Mouse (Mus musculus): ENCODE results near the gene D930020B18Rik. TPM values are rescaled to one million over a fixed set of nuclear protein-coding genes. Genes with fewer than 3 reads are reported as not detected.

Gene D930020B18Rik
- polyA plus RNA-seq, 1 experiment from 2014 or later = 0.27 TPM

GRCm38 (mm10) chr10:121634159-121634558 is 7.2 kb upstream of the D930020B18Rik start:
- no peak for ATAC-seq (ENCODE audit: low FRiP score, low TSS enrichment)

GRCm38 (mm10) chr10:121636276-121636675 is 5.1 kb upstream of the D930020B18Rik start:
- H3K9ac ChIP-seq (replicated peaks; ENCODE audit: low read length) = no peak overlapping the region
- ATAC-seq (ENCODE audit: low FRiP score, low TSS enrichment) = no peak
- H3K4me1 ChIP-seq (ENCODE audit: insufficient read depth, low read length) = 0 out of 2 replicates have a peak, but pooled peaks cover 6% of the 10 kb centered on the region
- H3K27me3 ChIP-seq (ENCODE audit: insufficient read depth, low read length) = peaks cover 6% of the 10 kb centered on the region
- no peak overlapping the region for H3K27ac ChIP-seq (ENCODE audit: low read length)
- H3K36me3 ChIP-seq (ENCODE audit: insufficient read depth, low read length) = no peaks in the 10 kb centered on the region
- no peaks in the 10 kb centered on the region for H3K9me3 ChIP-seq (ENCODE audit: low read length)
- WGBS = 88% methylated on average over 6 of the region's 6 CpGs
- H3K4me3 ChIP-seq (ENCODE audit: low read length) = no peak overlapping the region
- no peak overlapping the region for H3K4me2 ChIP-seq (replicated peaks; ENCODE audit: low read depth, low read length)

More at GRCm38 (mm10) chr10:121634159-121634558, 7.2 kb upstream of the D930020B18Rik start:
- Histone ChIP-seq H3K36me3 (ENCODE audit: insufficient read depth, low read length) (no peaks in the 10 kb centered on the region), H3K9me3 (ENCODE audit: low read length) (no peaks in the 10 kb centered on the region), H3K4me2 (replicated peaks; ENCODE audit: low read depth, low read length) (no peak overlapping the region), H3K27ac (ENCODE audit: low read length) (no peak overlapping the region), H3K4me3 (ENCODE audit: low read length) (no peak overlapping the region), H3K27me3 (ENCODE audit: insufficient read depth, low read length) (no peaks in the 10 kb centered on the region), H3K9ac (replicated peaks; ENCODE audit: low read length) (no peak overlapping the region), H3K4me1 (ENCODE audit: insufficient read depth, low read length) (no peaks in the 10 kb centered on the region)
- 61% methylated on average over 1 of the region's 1 CpGs for WGBS

- Histone ChIP-seq H3K4me3 (ENCODE audit: low read length) (no peak overlapping the region), H3K9ac (replicated peaks; ENCODE audit: low read length) (no peak overlapping the region), H3K27ac (ENCODE audit: low read length) (no peak overlapping the region), H3K36me3 (ENCODE audit: insufficient read depth, low read length) (no peaks in the 10 kb centered on the region), H3K4me2 (replicated peaks; ENCODE audit: low read depth, low read length) (no peak overlapping the region), H3K9me3 (ENCODE audit: low read length) (no peaks in the 10 kb centered on the region), H3K27me3 (ENCODE audit: insufficient read depth, low read length) (peaks cover 25% of the 10 kb centered on the region), H3K4me1 (ENCODE audit: insufficient read depth, low read length) (peaks cover 14% of the 10 kb centered on the region)
- ATAC-seq (ENCODE audit: low FRiP score, low TSS enrichment) = no peak
- 83% methylated on average over 5 of the region's 5 CpGs for WGBS
Observed at GRCm38 (mm10) chr10:121639573-121639972, 1.8 kb upstream of the D930020B18Rik start.

- Histone ChIP-seq H3K4me3 (ENCODE audit: low read length) (no peak overlapping the region), H3K36me3 (ENCODE audit: insufficient read depth, low read length) (no peaks in the 10 kb centered on the region), H3K9me3 (ENCODE audit: low read length) (no peaks in the 10 kb centered on the region), H3K9ac (replicated peaks; ENCODE audit: low read length) (0 out of 2 replicates have a peak overlapping the region, but pooled peaks have one; percentile 62), H3K27me3 (ENCODE audit: insufficient read depth, low read length) (peaks cover 25% of the 10 kb centered on the region), H3K4me1 (ENCODE audit: insufficient read depth, low read length) (peaks cover 14% of the 10 kb centered on the region), H3K4me2 (replicated peaks; ENCODE audit: low read depth, low read length) (peak overlapping the region; percentile 99; the same call in 1 of the 2 replicates), H3K27ac (ENCODE audit: low read length) (no peak overlapping the region)
- WGBS = 53% methylated on average over 6 of the region's 6 CpGs
- 0 out of 2 replicates have a peak, but pooled peaks have one; percentile 16 for ATAC-seq (ENCODE audit: low FRiP score, low TSS enrichment)
Observed at GRCm38 (mm10) chr10:121640150-121640930, 1.0 kb upstream of the D930020B18Rik start.

- WGBS = 9% methylated on average over 10 of the region's 10 CpGs
- peaks cover 14% of the 10 kb centered on the region for H3K4me1 ChIP-seq (ENCODE audit: insufficient read depth, low read length)
- ATAC-seq (ENCODE audit: low FRiP score, low TSS enrichment) = no peak
- H3K4me3 ChIP-seq (ENCODE audit: low read length) = peak overlapping the region; percentile 52
- H3K9ac ChIP-seq (replicated peaks; ENCODE audit: low read length) = peak overlapping the region; percentile 62
- H3K27me3 ChIP-seq (ENCODE audit: insufficient read depth, low read length) = peaks cover 25% of the 10 kb centered on the region
- no peaks in the 10 kb centered on the region for H3K9me3 ChIP-seq (ENCODE audit: low read length)
- H3K27ac ChIP-seq (ENCODE audit: low read length) = no peak overlapping the region
- peak overlapping the region; percentile 99 for H3K4me2 ChIP-seq (replicated peaks; ENCODE audit: low read depth, low read length)
- no peaks in the 10 kb centered on the region for H3K36me3 ChIP-seq (ENCODE audit: insufficient read depth, low read length)
Observed at GRCm38 (mm10) chr10:121640944-121641271, 480 bp upstream of the D930020B18Rik start.

GRCm38 (mm10) chr10:121642054-121642947 is 913 bp downstream of the D930020B18Rik start:
- Histone ChIP-seq H3K4me3 (ENCODE audit: low read length) (peak overlapping the region; percentile 52), H3K27ac (ENCODE audit: low read length) (no peak overlapping the region), H3K9ac (replicated peaks; ENCODE audit: low read length) (peak overlapping the region; percentile 62; the same call in 1 of the 2 replicates), H3K36me3 (ENCODE audit: insufficient read depth, low read length) (no peaks in the 10 kb centered on the region), H3K9me3 (ENCODE audit: low read length) (no peaks in the 10 kb centered on the region), H3K4me2 (replicated peaks; ENCODE audit: low read depth, low read length) (peak overlapping the region; percentile 99), H3K27me3 (ENCODE audit: insufficient read depth, low read length) (peaks cover 25% of the 10 kb centered on the region), H3K4me1 (ENCODE audit: insufficient read depth, low read length) (peaks cover 14% of the 10 kb centered on the region)
- 4% methylated on average over 28 of the region's 28 CpGs for WGBS
- peak; percentile 55; the same call in 1 of the 2 replicates for ATAC-seq (ENCODE audit: low FRiP score, low TSS enrichment)

- Histone ChIP-seq H3K9ac (replicated peaks; ENCODE audit: low read length) (no peak overlapping the region), H3K27me3 (ENCODE audit: insufficient read depth, low read length) (peaks cover 19% of the 10 kb centered on the region), H3K4me1 (ENCODE audit: insufficient read depth, low read length) (peaks cover 8% of the 10 kb centered on the region), H3K36me3 (ENCODE audit: insufficient read depth, low read length) (no peaks in the 10 kb centered on the region), H3K4me2 (replicated peaks; ENCODE audit: low read depth, low read length) (no peak overlapping the region), H3K9me3 (ENCODE audit: low read length) (no peaks in the 10 kb centered on the region), H3K27ac (ENCODE audit: low read length) (no peak overlapping the region), H3K4me3 (ENCODE audit: low read length) (no peak overlapping the region)
- 50% methylated on average over 6 of the region's 6 CpGs for WGBS
- ATAC-seq (ENCODE audit: low FRiP score, low TSS enrichment) = no peak
Observed at GRCm38 (mm10) chr10:121646294-121646693, 4.9 kb downstream of the D930020B18Rik start.

GRCm38 (mm10) chr10:121653079-121653478 is 11.7 kb downstream of the D930020B18Rik start:
- Histone ChIP-seq H3K4me2 (replicated peaks; ENCODE audit: low read depth, low read length) (no peak overlapping the region), H3K4me3 (ENCODE audit: low read length) (no peak overlapping the region), H3K27ac (ENCODE audit: low read length) (no peak overlapping the region), H3K9me3 (ENCODE audit: low read length) (no peaks in the 10 kb centered on the region), H3K36me3 (ENCODE audit: insufficient read depth, low read length) (no peaks in the 10 kb centered on the region), H3K4me1 (ENCODE audit: insufficient read depth, low read length) (no peaks in the 10 kb centered on the region), H3K9ac (replicated peaks; ENCODE audit: low read length) (no peak overlapping the region), H3K27me3 (ENCODE audit: insufficient read depth, low read length) (no peaks in the 10 kb centered on the region)
- WGBS = 82% methylated on average over 1 of the region's 1 CpGs
- no peak for ATAC-seq (ENCODE audit: low FRiP score, low TSS enrichment)

- 87% methylated on average over 4 of the region's 4 CpGs for WGBS
- no peak for ATAC-seq (ENCODE audit: low FRiP score, low TSS enrichment)
- no peaks in the 10 kb centered on the region for H3K27me3 ChIP-seq (ENCODE audit: insufficient read depth, low read length)
Observed at GRCm38 (mm10) chr10:121655907-121656306, 14.5 kb downstream of the D930020B18Rik start.

More at GRCm38 (mm10) chr10:121655907-121656306, 14.5 kb downstream of the D930020B18Rik start:
- H3K9ac ChIP-seq (replicated peaks; ENCODE audit: low read length) = no peak overlapping the region
- no peaks in the 10 kb centered on the region for H3K9me3 ChIP-seq (ENCODE audit: low read length)
- no peak overlapping the region for H3K4me3 ChIP-seq (ENCODE audit: low read length)
- H3K36me3 ChIP-seq (ENCODE audit: insufficient read depth, low read length) = no peaks in the 10 kb centered on the region
- no peak overlapping the region for H3K4me2 ChIP-seq (replicated peaks; ENCODE audit: low read depth, low read length)
- no peaks in the 10 kb centered on the region for H3K4me1 ChIP-seq (ENCODE audit: insufficient read depth, low read length)
- H3K27ac ChIP-seq (ENCODE audit: low read length) = no peak overlapping the region

Data from kidney, embryonic 16.5 days (tissue).